Mouse (Mus musculus) urinary bladder, postnatal 14 days (tissue): ENCODE data around the gene Sox12.
"Not testable (repeated sequence)": the region's sequence is repeated elsewhere in the genome, so short reads cannot be mapped to it uniquely, and the experiment has no call there.

ENCODE experiments used
- DNase-seq: peaks from one replicate; pipeline ENCODE4 v3.0.0; 2021; ENCODE audit warnings: low spot score

Gene Sox12

GRCm38 (mm10) chr2:152399122-152399542 lies 1.3 kb upstream of the Sox12 start:
- DNase-seq: no peak

GRCm38 (mm10) chr2:152398691-152399090 lies 828 bp upstream of the Sox12 start:
- DNase-seq: peak; percentile 94

GRCm38 (mm10) chr2:152397004-152397589 lies 766 bp downstream of the Sox12 start:
- DNase-seq: peak; percentile 80

- peak; percentile 88 for DNase-seq
These were observed 1.5 kb downstream of the Sox12 start for GRCm38 (mm10) chr2:152396110-152397003.

GRCm38 (mm10) chr2:152395271-152395920 lies 2.5 kb downstream of the Sox12 start:
- no peak for DNase-seq

- no peak for DNase-seq
These were observed 4.4 kb downstream of the Sox12 start for GRCm38 (mm10) chr2:152393225-152394017.

GRCm38 (mm10) chr2:152392786-152393185 lies 5.1 kb downstream of the Sox12 start:
- DNase-seq: peak; percentile 39

GRCm38 (mm10) chr2:152384191-152384590 lies 13.7 kb downstream of the Sox12 start:
- DNase-seq: no peak

- DNase-seq: no peak
These were observed 21.5 kb downstream of the Sox12 start, which contains the start of gene Nrsn2 for GRCm38 (mm10) chr2:152376345-152376741. Nrsn2 (minus strand) TSS chr2:152376638.

GRCm38 (mm10) chr2:152375652-152376344 lies 22.1 kb downstream of the Sox12 start:
- DNase-seq: no peak

GRCm38 (mm10) chr2:152373547-152373946 lies 24.3 kb downstream of the Sox12 start:
- DNase-seq: no peak

- no peak for DNase-seq
These were observed 25.2 kb downstream of the Sox12 start for GRCm38 (mm10) chr2:152372661-152373060.

GRCm38 (mm10) chr2:152372104-152372503 lies 25.8 kb downstream of the Sox12 start:
- no peak for DNase-seq

- peak; percentile 35 for DNase-seq
These were observed 29.2 kb downstream of the Sox12 start for GRCm38 (mm10) chr2:152368532-152369140.

GRCm38 (mm10) chr2:152367917-152368316 lies 29.9 kb downstream of the Sox12 start:
- DNase-seq: no peak

- DNase-seq: peak; percentile 73
These were observed 34.4 kb downstream of the Sox12 start for GRCm38 (mm10) chr2:152363245-152364147.

GRCm38 (mm10) chr2:152361193-152361592 lies 36.7 kb downstream of the Sox12 start:
- no peak for DNase-seq

- peak; percentile 75 for DNase-seq
These were observed 37.5 kb downstream of the Sox12 start for GRCm38 (mm10) chr2:152360271-152360775.

GRCm38 (mm10) chr2:152359616-152360015 lies 38.2 kb downstream of the Sox12 start:
- no peak for DNase-seq

- DNase-seq: not testable (repeated sequence)
These were observed 38.9 kb downstream of the Sox12 start for GRCm38 (mm10) chr2:152358977-152359376.
